Mouse (Mus musculus) neural tube, embryonic 15.5 days (tissue): ENCODE measurements at regions not wholly inside any gene's neighbourhood (a gene's known extent, or its start where the extent isn't known, plus 50 kb on each side); places are given as distances from the start of the nearest gene placed in this dataset.
A peak's percentile ranks its signal among the peaks of the same experiment; 100 is the strongest.

Experiments
- ATAC-seq: fragments of 200-750 bp; cut with Nextera tagmentation; 2 replicates; pipeline ENCODE4 v1.8.0; 2017; ENCODE audit warnings: mild to moderate bottlenecking, moderate TSS enrichment, moderate library complexity; ENCODE audit not compliant: low FRiP score
- H3K27ac ChIP-seq: fragments of 300-500 bp; sonication (generic); replicated peaks from 2 replicates; pipeline ENCODE4 v1.5.1; 2015; ENCODE audit warnings: mild to moderate bottlenecking, inconsistent platforms
- H3K27me3 ChIP-seq: fragments of 300-500 bp; sonication (generic); replicated peaks from 2 replicates; pipeline ENCODE4 v1.6.1; 2015; ENCODE audit warnings: inconsistent platforms
- H3K36me3 ChIP-seq: fragments of 300-500 bp; sonication (generic); 2 replicates; pipeline ENCODE4 v1.6.1; 2015; ENCODE audit warnings: inconsistent platforms
- H3K4me1 ChIP-seq: fragments of 300-500 bp; sonication (generic); 2 replicates; pipeline ENCODE4 v1.6.1; 2015; ENCODE audit warnings: inconsistent platforms
- H3K4me2 ChIP-seq: fragments of 300-500 bp; sonication (generic); 2 replicates; pipeline ENCODE4 v1.6.1; 2015; ENCODE audit warnings: inconsistent platforms, mild to moderate bottlenecking, moderate library complexity
- H3K4me3 ChIP-seq: fragments of 300-500 bp; sonication (generic); replicated peaks from 2 replicates; pipeline ENCODE4 v1.5.1; 2015; ENCODE audit warnings: mild to moderate bottlenecking, inconsistent platforms
- H3K9ac ChIP-seq: fragments of 300-500 bp; sonication (generic); replicated peaks from 2 replicates; pipeline ENCODE4 v1.6.1; 2015; ENCODE audit warnings: mild to moderate bottlenecking, inconsistent platforms
- H3K9me3 ChIP-seq: fragments of 300-500 bp; sonication (generic); replicated peaks from 2 replicates; pipeline ENCODE4 v1.6.1; 2016; ENCODE audit warnings: inconsistent platforms
- WGBS: fragments of 180-500 bp; shearing (Covaris S2); methylation state at CpG from one replicate; pipeline ENCODE4 v1.1.7; 2015; ENCODE audit warnings: mixed read lengths; 5-methylcytosine and 5-hydroxymethylcytosine counted together

GRCm38 (mm10) chr14:46060622-46061381 lies 318.4 kb upstream of the Gm15217 start:
- Histone ChIP-seq H3K27me3 (no peaks in the 10 kb centered on the region), H3K36me3 (no peaks in the 10 kb centered on the region), H3K4me3 (peak overlapping the region; percentile 22), H3K9ac (no peak overlapping the region), H3K27ac (no peak overlapping the region), H3K4me2 (peak overlapping the region; percentile 47), H3K4me1 (peaks cover 7% of the 10 kb centered on the region; the same call in 1 of the 2 replicates), H3K9me3 (no peaks in the 10 kb centered on the region)
- no peak for ATAC-seq
- 29% methylated on average over 14 of the region's 14 CpGs for WGBS

- Histone ChIP-seq H3K9me3 (no peaks in the 10 kb centered on the region), H3K4me3 (no peak overlapping the region), H3K4me2 (no peak overlapping the region), H3K4me1 (no peaks in the 10 kb centered on the region), H3K9ac (no peak overlapping the region), H3K27ac (no peak overlapping the region), H3K36me3 (no peaks in the 10 kb centered on the region), H3K27me3 (no peaks in the 10 kb centered on the region)
- WGBS: 75% methylated on average over 5 of the region's 5 CpGs
- no peak for ATAC-seq
These were observed 312.0 kb upstream of the Gm15217 start for GRCm38 (mm10) chr14:46067102-46067801.

GRCm38 (mm10) chr14:46071244-46071643 lies 308.0 kb upstream of the Gm15217 start:
- no peaks in the 10 kb centered on the region for H3K4me1 ChIP-seq
- H3K9me3 ChIP-seq: no peaks in the 10 kb centered on the region
- 88% methylated on average over 5 of the region's 5 CpGs for WGBS
- H3K27ac ChIP-seq: no peak overlapping the region
- no peak overlapping the region for H3K4me3 ChIP-seq
- H3K36me3 ChIP-seq: no peaks in the 10 kb centered on the region
- no peak overlapping the region for H3K4me2 ChIP-seq
- no peak for ATAC-seq
- H3K27me3 ChIP-seq: no peaks in the 10 kb centered on the region
- H3K9ac ChIP-seq: no peak overlapping the region

- no peaks in the 10 kb centered on the region for H3K9me3 ChIP-seq
- no peaks in the 10 kb centered on the region for H3K36me3 ChIP-seq
- H3K4me3 ChIP-seq: no peak overlapping the region
- no peaks in the 10 kb centered on the region for H3K27me3 ChIP-seq
- no peak overlapping the region for H3K4me2 ChIP-seq
- H3K4me1 ChIP-seq: no peaks in the 10 kb centered on the region
- H3K27ac ChIP-seq: no peak overlapping the region
- H3K9ac ChIP-seq: no peak overlapping the region
- WGBS: 87% methylated on average over 2 of the region's 2 CpGs
- no peak for ATAC-seq
These were observed 302.5 kb upstream of the Gm15217 start for GRCm38 (mm10) chr14:46076738-46077137.

GRCm38 (mm10) chr14:46077406-46078131 lies 301.6 kb upstream of the Gm15217 start:
- Histone ChIP-seq H3K4me2 (no peak overlapping the region), H3K9me3 (no peaks in the 10 kb centered on the region), H3K4me1 (no peaks in the 10 kb centered on the region), H3K36me3 (no peaks in the 10 kb centered on the region), H3K9ac (no peak overlapping the region), H3K27me3 (no peaks in the 10 kb centered on the region), H3K27ac (no peak overlapping the region), H3K4me3 (no peak overlapping the region)
- peak; percentile 81 for ATAC-seq
- WGBS: 65% methylated on average over 11 of the region's 11 CpGs

GRCm38 (mm10) chr14:46082646-46083045 lies 296.6 kb upstream of the Gm15217 start:
- no peaks in the 10 kb centered on the region for H3K9me3 ChIP-seq
- WGBS: 94% methylated on average over 5 of the region's 5 CpGs
- H3K27me3 ChIP-seq: no peaks in the 10 kb centered on the region
- no peak overlapping the region for H3K27ac ChIP-seq
- no peaks in the 10 kb centered on the region for H3K4me1 ChIP-seq
- no peaks in the 10 kb centered on the region for H3K36me3 ChIP-seq
- no peak overlapping the region for H3K9ac ChIP-seq
- no peak overlapping the region for H3K4me3 ChIP-seq
- H3K4me2 ChIP-seq: no peak overlapping the region
- no peak for ATAC-seq

GRCm38 (mm10) chr14:46088968-46089691 lies 290.1 kb upstream of the Gm15217 start:
- no peak overlapping the region for H3K27ac ChIP-seq
- 65% methylated on average over 12 of the region's 12 CpGs for WGBS

GRCm38 (mm10) chr14:46115950-46116349 lies 263.3 kb upstream of the Gm15217 start:
- 67% methylated on average over 3 of the region's 3 CpGs for WGBS
- Histone ChIP-seq H3K27ac (no peak overlapping the region), H3K4me1 (0 out of 2 replicates have a peak, but pooled peaks cover 4% of the 10 kb centered on the region), H3K27me3 (no peaks in the 10 kb centered on the region), H3K9ac (no peak overlapping the region), H3K4me3 (no peak overlapping the region), H3K4me2 (no peak overlapping the region), H3K36me3 (no peaks in the 10 kb centered on the region), H3K9me3 (no peaks in the 10 kb centered on the region)
- no peak for ATAC-seq

More at GRCm38 (mm10) chr14:46088968-46089691, 290.1 kb upstream of the Gm15217 start:
- H3K4me2 ChIP-seq: no peak overlapping the region
- no peaks in the 10 kb centered on the region for H3K36me3 ChIP-seq
- no peak overlapping the region for H3K4me3 ChIP-seq
- H3K9ac ChIP-seq: no peak overlapping the region
- H3K9me3 ChIP-seq: no peaks in the 10 kb centered on the region
- H3K4me1 ChIP-seq: no peaks in the 10 kb centered on the region
- ATAC-seq: no peak
- H3K27me3 ChIP-seq: no peaks in the 10 kb centered on the region

- WGBS: 83% methylated on average over 1 of the region's 1 CpGs
These were observed 252.7 kb upstream of the Gm15217 start for GRCm38 (mm10) chr14:46126541-46126940.

GRCm38 (mm10) chr14:46129762-46130161 lies 249.5 kb upstream of the Gm15217 start:
- H3K9me3 ChIP-seq: no peaks in the 10 kb centered on the region
- H3K4me3 ChIP-seq: no peak overlapping the region
- H3K9ac ChIP-seq: no peak overlapping the region
- H3K36me3 ChIP-seq: no peaks in the 10 kb centered on the region
- no peaks in the 10 kb centered on the region for H3K4me1 ChIP-seq
- H3K27me3 ChIP-seq: no peaks in the 10 kb centered on the region
- no peak overlapping the region for H3K4me2 ChIP-seq
- no peak for ATAC-seq
- WGBS: 65% methylated on average over 3 of the region's 3 CpGs
- no peak overlapping the region for H3K27ac ChIP-seq

More at GRCm38 (mm10) chr14:46126541-46126940, 252.7 kb upstream of the Gm15217 start:
- Histone ChIP-seq H3K27me3 (no peaks in the 10 kb centered on the region), H3K4me2 (no peak overlapping the region), H3K4me3 (no peak overlapping the region), H3K4me1 (no peaks in the 10 kb centered on the region), H3K9me3 (no peaks in the 10 kb centered on the region), H3K27ac (no peak overlapping the region), H3K9ac (no peak overlapping the region), H3K36me3 (no peaks in the 10 kb centered on the region)
- no peak for ATAC-seq

GRCm38 (mm10) chr14:46144175-46144574 lies 235.0 kb upstream of the Gm15217 start:
- 57% methylated on average over 4 of the region's 4 CpGs for WGBS
- H3K4me2 ChIP-seq: no peak overlapping the region
- ATAC-seq: no peak
- H3K4me3 ChIP-seq: no peak overlapping the region
- H3K27me3 ChIP-seq: no peaks in the 10 kb centered on the region
- H3K9me3 ChIP-seq: no peaks in the 10 kb centered on the region
- no peak overlapping the region for H3K27ac ChIP-seq
- H3K9ac ChIP-seq: no peak overlapping the region
- no peaks in the 10 kb centered on the region for H3K36me3 ChIP-seq
- H3K4me1 ChIP-seq: peaks cover 3% of the 10 kb centered on the region; the same call in 1 of the 2 replicates
